In the genomic region with DNA sequence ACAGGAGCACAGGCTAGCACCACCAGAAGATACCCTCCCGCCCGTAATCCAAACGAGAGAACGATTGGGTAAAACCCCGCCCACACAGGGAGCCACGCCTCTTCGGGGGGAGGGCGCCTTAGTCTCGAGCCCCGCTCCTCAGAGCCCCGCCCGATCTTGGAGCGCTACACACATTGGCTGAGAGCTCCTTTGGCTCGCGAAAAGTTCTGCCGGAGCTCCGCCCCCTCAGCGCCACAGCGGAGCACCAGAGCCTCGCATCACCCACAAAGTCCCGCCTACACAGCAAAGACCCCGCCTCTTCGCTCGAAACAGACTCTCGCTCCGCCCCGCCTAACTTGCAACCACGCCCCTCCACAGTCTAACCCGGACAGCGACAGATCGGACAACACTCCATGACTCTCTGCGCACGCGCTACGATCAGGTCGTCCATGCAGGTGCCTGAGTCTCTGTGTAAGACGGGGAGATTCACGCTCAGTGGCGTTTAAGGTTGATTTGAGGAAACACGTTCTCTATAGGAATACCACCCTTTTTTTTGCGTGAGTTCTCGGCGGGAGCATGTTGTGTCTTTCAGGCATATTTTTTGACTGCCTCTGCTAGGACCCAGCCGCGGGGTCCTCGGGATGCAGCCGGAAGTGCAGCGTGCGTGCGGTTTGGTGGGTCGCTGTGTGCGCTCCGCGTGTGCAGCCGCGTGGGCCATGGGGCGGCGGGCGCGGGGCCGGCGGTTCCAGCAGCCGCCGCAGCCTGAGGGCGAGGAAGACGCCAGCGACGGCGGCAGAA, we compare ENCODE assay signal across 8 mouse cellular contexts. TPM values are rescaled to one million over a fixed set of nuclear protein-coding genes. Genes with fewer than 3 reads are reported as not detected.
A peak's percentile ranks its signal among the peaks of the same experiment; 100 is the strongest.
DNase-seq lines count a peak whose midpoint lies in the region; ATAC-seq lines count a peak whose summit lies in the region.

Gene Srd5a1 (minus strand): TSS at position 45 of the 777 bp plus-strand sequence.

- intact Hi-C loops in gastrocnemius, postnatal 14 days (cut with DNase I; ENCODE audit: low total_unique reads): no loop called here
- intact Hi-C loops in left cerebral cortex, postnatal 10 days (cut with DNase I): loop anchor here (5.0 kb wide), 1 partner anchor 59 kb away; no protein-coding TSS in a partner anchor

- DNase-seq in adrenal gland, adult (ENCODE audit: inconsistent age in 2 of 2, low spot score in 1 of 2): peak; percentile 100
- DNase-seq in embryo, embryonic 10.5 days (ENCODE audit: low spot score): peak; percentile 100
- DNase-seq in gastrocnemius, postnatal 14 days: peak; percentile 99
- peak; percentile 99 to 100 for DNase-seq in left cerebral cortex, postnatal 10 days (ENCODE audit: extremely low spot score in 1 of 2, low spot score in 2 of 2)
- DNase-seq in right cerebral cortex, postnatal 25 days: peak; percentile 99
- peak; percentile 98 for DNase-seq in urinary bladder, postnatal 4 days (ENCODE audit: low spot score in 2 of 2)

- peak; percentile 94 for ATAC-seq in inflammation-experienced regulatory T-cells, adult 6 months
- peak; percentile 94 for ATAC-seq in megakaryocyte-erythroid progenitor cell, adult 5-6 weeks (replicated peaks; ENCODE audit: low FRiP score, low TSS enrichment, poor library complexity, severe bottlenecking)

RNA-seq across cellular contexts. Expression of gene Srd5a1, which starts in this region (rescaled TPM):
- total RNA-seq in gastrocnemius, postnatal 14 days (2021): 1 to 10 TPM in 1 of 2 experiments, under 1 TPM in 1; 0.86 to 1.9 TPM
- 1 to 10 TPM in 2 of 3 experiments, under 1 TPM in 1; 0.85 to 1.6 (median 1.2) TPM for polyA plus RNA-seq in inflammation-experienced regulatory T-cells, adult 6 months (2017; shearing (Covaris generic))
- total RNA-seq in left cerebral cortex, postnatal 10 days (2021): 10 to 100 TPM; 22.8 to 23.7 TPM
- total RNA-seq in megakaryocyte-erythroid progenitor cell, adult 5-6 weeks (2014; fragmentation: Nextera tagmentation): 3.8 and 4.7 TPM in 2 replicates
- 2.6 and 3.0 TPM in 2 replicates for total RNA-seq in megakaryocyte-erythroid progenitor cell, adult 5-6 weeks (2017)

Comparison
In these comparisons a context has a peak if more than half of its experiments do, and no peak if none do; other contexts are left out.
1. Peak in every context shown above with its lines: DNase-seq and ATAC-seq.
2. RNA of gene Srd5a1 (total RNA-seq): 22.8 to 23.7 TPM in left cerebral cortex, postnatal 10 days; 2.6 to 4.7 TPM in megakaryocyte-erythroid progenitor cell, adult 5-6 weeks and 0.86 to 1.9 TPM in gastrocnemius, postnatal 14 days; every median in the first group is over 4 times any median in the second.